Mouse (Mus musculus): ENCODE measurements around the gene Fgfr2. TPM values are rescaled to one million over a fixed set of nuclear protein-coding genes. Genes with fewer than 3 reads are reported as not detected.

Gene Fgfr2
- polyA plus RNA-seq, 1 experiment from 2014 or later = 121 TPM

- Histone ChIP-seq H3K27me3 (no peaks in the 10 kb centered on the region), H3K4me2 (replicated peaks) (no peak overlapping the region), H3K4me3 (no peak overlapping the region), H3K9ac (no peak overlapping the region), H3K27ac (0 out of 2 replicates have a peak overlapping the region, but pooled peaks have one; percentile 11), H3K4me1 (peaks cover 58% of the 10 kb centered on the region), H3K36me3 (peaks cover 19% of the 10 kb centered on the region), H3K9me3 (no peaks in the 10 kb centered on the region)
- ATAC-seq (ENCODE audit: insufficient number of reproducible peaks, insufficient read depth, low FRiP score, low TSS enrichment) = no peak
- 96% methylated on average over 10 of the region's 10 CpGs for WGBS
Measured at GRCm38 (mm10) chr7:133013923-133014322, 109.2 kb downstream of the Fgfr2 start.

GRCm38 (mm10) chr7:133012637-133013366, 110.3 kb downstream of the Fgfr2 start:
- Histone ChIP-seq H3K9me3 (no peaks in the 10 kb centered on the region), H3K4me1 (peaks cover 57% of the 10 kb centered on the region), H3K4me2 (replicated peaks) (no peak overlapping the region), H3K36me3 (peaks cover 19% of the 10 kb centered on the region), H3K27me3 (no peaks in the 10 kb centered on the region), H3K4me3 (no peak overlapping the region), H3K9ac (no peak overlapping the region), H3K27ac (0 out of 2 replicates have a peak overlapping the region, but pooled peaks have one; percentile 46)
- WGBS = 66% methylated on average over 14 of the region's 14 CpGs
- no peak for ATAC-seq (ENCODE audit: insufficient number of reproducible peaks, insufficient read depth, low FRiP score, low TSS enrichment)

- ATAC-seq (ENCODE audit: insufficient number of reproducible peaks, insufficient read depth, low FRiP score, low TSS enrichment) = no peak
- Histone ChIP-seq H3K27me3 (no peaks in the 10 kb centered on the region), H3K27ac (peak overlapping the region; percentile 23; the same call in 1 of the 2 replicates), H3K4me3 (no peak overlapping the region), H3K4me2 (replicated peaks) (no peak overlapping the region), H3K4me1 (peaks cover 57% of the 10 kb centered on the region), H3K9me3 (no peaks in the 10 kb centered on the region), H3K9ac (no peak overlapping the region), H3K36me3 (peaks cover 19% of the 10 kb centered on the region)
- whole genome bisulfite sequencing = 40% methylated on average over 4 of the region's 4 CpGs
Measured at GRCm38 (mm10) chr7:133011611-133012010, 111.5 kb downstream of the Fgfr2 start.

- ATAC-seq (ENCODE audit: insufficient number of reproducible peaks, insufficient read depth, low FRiP score, low TSS enrichment) = 0 out of 2 replicates have a peak, but pooled peaks have one; percentile 11
- peaks cover 57% of the 10 kb centered on the region for H3K4me1 ChIP-seq
- no peak overlapping the region for H3K4me3 ChIP-seq
- no peak overlapping the region for H3K9ac ChIP-seq
- H3K4me2 ChIP-seq (replicated peaks) = 0 out of 2 replicates have a peak overlapping the region, but pooled peaks have one; percentile 11
- peaks cover 19% of the 10 kb centered on the region for H3K36me3 ChIP-seq
- 46% methylated on average over 5 of the region's 5 CpGs for WGBS
- no peaks in the 10 kb centered on the region for H3K9me3 ChIP-seq
- no peaks in the 10 kb centered on the region for H3K27me3 ChIP-seq
- H3K27ac ChIP-seq = peak overlapping the region; percentile 60
Measured at GRCm38 (mm10) chr7:133011191-133011590, 112.0 kb downstream of the Fgfr2 start.

- H3K4me2 ChIP-seq (replicated peaks) = no peak overlapping the region
- H3K27ac ChIP-seq = 0 out of 2 replicates have a peak overlapping the region, but pooled peaks have one; percentile 60
- H3K27me3 ChIP-seq = no peaks in the 10 kb centered on the region
- H3K36me3 ChIP-seq = peaks cover 19% of the 10 kb centered on the region
- H3K4me1 ChIP-seq = peaks cover 50% of the 10 kb centered on the region
- no peaks in the 10 kb centered on the region for H3K9me3 ChIP-seq
- no peak overlapping the region for H3K4me3 ChIP-seq
- H3K9ac ChIP-seq = no peak overlapping the region
- no peak for ATAC-seq (ENCODE audit: insufficient number of reproducible peaks, insufficient read depth, low FRiP score, low TSS enrichment)
- WGBS = 92% methylated on average over 3 of the region's 3 CpGs
Measured at GRCm38 (mm10) chr7:133010477-133010876, 112.7 kb downstream of the Fgfr2 start.

- no peaks in the 10 kb centered on the region for H3K9me3 ChIP-seq
- peaks cover 19% of the 10 kb centered on the region for H3K36me3 ChIP-seq
- H3K4me3 ChIP-seq = no peak overlapping the region
- no peak overlapping the region for H3K9ac ChIP-seq
- WGBS = 78% methylated on average over 8 of the region's 8 CpGs
- H3K4me1 ChIP-seq = peaks cover 42% of the 10 kb centered on the region
- no peak for ATAC-seq (ENCODE audit: insufficient number of reproducible peaks, insufficient read depth, low FRiP score, low TSS enrichment)
- H3K27me3 ChIP-seq = no peaks in the 10 kb centered on the region
- H3K4me2 ChIP-seq (replicated peaks) = no peak overlapping the region
- H3K27ac ChIP-seq = no peak overlapping the region
Measured at GRCm38 (mm10) chr7:133009676-133010075, 113.5 kb downstream of the Fgfr2 start.

- Histone ChIP-seq H3K4me3 (no peak overlapping the region), H3K4me1 (peaks cover 37% of the 10 kb centered on the region), H3K27ac (no peak overlapping the region), H3K9ac (no peak overlapping the region), H3K9me3 (no peaks in the 10 kb centered on the region), H3K4me2 (replicated peaks) (no peak overlapping the region), H3K36me3 (peaks cover 9% of the 10 kb centered on the region; the same call in 1 of the 2 replicates), H3K27me3 (no peaks in the 10 kb centered on the region)
- 90% methylated on average over 4 of the region's 4 CpGs for WGBS
- ATAC-seq (ENCODE audit: insufficient number of reproducible peaks, insufficient read depth, low FRiP score, low TSS enrichment) = no peak
Measured at GRCm38 (mm10) chr7:133008663-133009062, 114.5 kb downstream of the Fgfr2 start.

- no peaks in the 10 kb centered on the region for H3K27me3 ChIP-seq
- H3K4me1 ChIP-seq = peaks cover 29% of the 10 kb centered on the region
- no peak overlapping the region for H3K9ac ChIP-seq
- no peak overlapping the region for H3K4me2 ChIP-seq (replicated peaks)
- ATAC-seq (ENCODE audit: insufficient number of reproducible peaks, insufficient read depth, low FRiP score, low TSS enrichment) = no peak
- H3K4me3 ChIP-seq = no peak overlapping the region
- H3K9me3 ChIP-seq = no peaks in the 10 kb centered on the region
- no peak overlapping the region for H3K27ac ChIP-seq
- H3K36me3 ChIP-seq = peaks cover 12% of the 10 kb centered on the region; the same call in 1 of the 2 replicates
- 84% methylated on average over 11 of the region's 11 CpGs for WGBS
Measured at GRCm38 (mm10) chr7:133007343-133007742, 115.8 kb downstream of the Fgfr2 start.

- 82% methylated on average over 7 of the region's 7 CpGs for WGBS
- no peak for ATAC-seq (ENCODE audit: insufficient number of reproducible peaks, insufficient read depth, low FRiP score, low TSS enrichment)
Measured at GRCm38 (mm10) chr7:133005772-133006171, 117.4 kb downstream of the Fgfr2 start.

GRCm38 (mm10) chr7:133003421-133003820, 119.7 kb downstream of the Fgfr2 start:
- 25% methylated on average over 3 of the region's 3 CpGs for WGBS
- no peaks in the 10 kb centered on the region for H3K9me3 ChIP-seq
- no peak overlapping the region for H3K27ac ChIP-seq
- peaks cover 23% of the 10 kb centered on the region for H3K36me3 ChIP-seq
- no peaks in the 10 kb centered on the region for H3K27me3 ChIP-seq
- H3K4me2 ChIP-seq (replicated peaks) = no peak overlapping the region
- no peak overlapping the region for H3K4me3 ChIP-seq
- no peak overlapping the region for H3K9ac ChIP-seq
- no peak for ATAC-seq (ENCODE audit: insufficient number of reproducible peaks, insufficient read depth, low FRiP score, low TSS enrichment)
- H3K4me1 ChIP-seq = peaks cover 5% of the 10 kb centered on the region; the same call in 1 of the 2 replicates

More at GRCm38 (mm10) chr7:133005772-133006171, 117.4 kb downstream of the Fgfr2 start:
- H3K36me3 ChIP-seq = peaks cover 17% of the 10 kb centered on the region
- H3K4me1 ChIP-seq = peaks cover 15% of the 10 kb centered on the region
- no peak overlapping the region for H3K9ac ChIP-seq
- H3K27ac ChIP-seq = no peak overlapping the region
- no peak overlapping the region for H3K4me3 ChIP-seq
- no peak overlapping the region for H3K4me2 ChIP-seq (replicated peaks)
- no peaks in the 10 kb centered on the region for H3K27me3 ChIP-seq
- no peaks in the 10 kb centered on the region for H3K9me3 ChIP-seq

GRCm38 (mm10) chr7:133002271-133002670, 120.9 kb downstream of the Fgfr2 start:
- H3K4me3 ChIP-seq = no peak overlapping the region
- WGBS = 89% methylated on average over 6 of the region's 6 CpGs
- peaks cover 5% of the 10 kb centered on the region; the same call in 1 of the 2 replicates for H3K4me1 ChIP-seq
- no peak for ATAC-seq (ENCODE audit: insufficient number of reproducible peaks, insufficient read depth, low FRiP score, low TSS enrichment)
- H3K27ac ChIP-seq = no peak overlapping the region
- no peak overlapping the region for H3K9ac ChIP-seq
- H3K27me3 ChIP-seq = no peaks in the 10 kb centered on the region
- H3K4me2 ChIP-seq (replicated peaks) = no peak overlapping the region
- H3K36me3 ChIP-seq = peaks cover 34% of the 10 kb centered on the region
- H3K9me3 ChIP-seq = no peaks in the 10 kb centered on the region

GRCm38 (mm10) chr7:133001388-133001787, 121.8 kb downstream of the Fgfr2 start:
- Histone ChIP-seq H3K36me3 (peaks cover 43% of the 10 kb centered on the region), H3K27ac (no peak overlapping the region), H3K27me3 (no peaks in the 10 kb centered on the region), H3K9ac (no peak overlapping the region), H3K9me3 (no peaks in the 10 kb centered on the region), H3K4me1 (peaks cover 5% of the 10 kb centered on the region; the same call in 1 of the 2 replicates), H3K4me2 (replicated peaks) (no peak overlapping the region), H3K4me3 (no peak overlapping the region)
- whole genome bisulfite sequencing = 92% methylated on average over 3 of the region's 3 CpGs
- ATAC-seq (ENCODE audit: insufficient number of reproducible peaks, insufficient read depth, low FRiP score, low TSS enrichment) = no peak

Measured in embryonic facial prominence, embryonic 12.5 days (tissue).